Mouse (Mus musculus): ENCODE results near the gene Atp8b3. TPM values are rescaled to one million over a fixed set of nuclear protein-coding genes. Genes with fewer than 3 reads are reported as not detected.

Atp8b3 gene
- total and polyA plus RNA-seq, 2 experiments from 2014 or later, result not detected

DNA sequence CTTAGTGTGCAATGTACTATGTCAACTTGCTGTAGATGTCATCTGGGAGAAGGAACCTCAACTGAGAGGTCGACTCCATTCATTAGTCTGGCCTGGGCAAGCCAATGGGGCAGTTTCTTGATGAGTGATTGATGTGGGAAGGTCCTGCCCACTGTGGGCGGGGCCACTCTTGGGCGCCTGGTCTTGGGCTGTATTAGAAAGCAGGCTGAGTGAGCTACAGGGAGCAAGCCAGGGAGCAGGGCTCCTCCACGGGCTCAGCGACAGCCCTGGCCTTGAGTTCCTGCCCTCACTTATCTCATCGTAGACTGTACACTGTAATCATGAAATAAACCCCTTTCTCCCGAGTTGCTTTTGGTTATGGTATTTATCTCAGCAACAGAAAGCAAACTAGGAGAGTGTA lies 5.2 kb downstream of the Atp8b3 start:
- WGBS, result 13% methylated on average over 7 of the region's 7 CpGs

DNA sequence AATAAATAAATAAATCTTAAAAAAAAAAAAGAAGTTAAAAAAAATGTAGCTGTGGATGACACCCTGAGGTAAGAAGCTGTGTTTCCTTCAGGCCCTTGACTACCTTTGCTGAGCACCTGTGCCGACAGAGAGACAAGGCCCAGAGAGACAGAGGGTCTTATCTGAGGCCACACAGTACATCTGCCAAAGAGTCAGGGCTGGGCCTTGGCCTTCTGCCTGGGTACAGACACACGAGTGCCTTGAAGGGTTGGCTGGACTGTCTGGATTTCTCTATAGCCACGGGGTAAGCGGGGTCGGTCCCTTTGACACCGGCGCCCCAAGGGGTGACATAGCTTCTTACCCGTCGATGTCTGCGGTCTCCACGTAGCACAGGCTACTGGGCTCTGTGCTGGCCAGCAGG lies 6.1 kb downstream of the Atp8b3 start:
- TF ChIP-seq CTCF (IDR thresholded peaks at IDR 0.05; ENCODE audit: low read depth) (no peak), EP300 (IDR thresholded peaks at IDR 0.05; ENCODE audit: low read depth) (no peak)
- Histone ChIP-seq H3K9me3 (replicated peaks; ENCODE audit: control insufficient read depth, low read length) (no peaks in the 10 kb centered on the region), H3K9ac (replicated peaks; ENCODE audit: low read depth, low read length) (no peak overlapping the region), H3K4me1 (ENCODE audit: control insufficient read depth, insufficient read depth) (no peaks in the 10 kb centered on the region), H3K27ac (ENCODE audit: low read depth) (no peak overlapping the region), H3K36me3 (replicated peaks; ENCODE audit: control insufficient read depth, insufficient read depth, low read length) (no peaks in the 10 kb centered on the region), H3K27me3 (ENCODE audit: control insufficient read depth, insufficient read depth, low read length) (peaks cover 17% of the 10 kb centered on the region), H3K4me3 (ENCODE audit: low read depth, low read length) (no peak overlapping the region), H3K4me2 (ENCODE audit: low read depth, low read length) (no peak overlapping the region)
- WGBS, result 85% methylated on average over 11 of the region's 11 CpGs
- no peak for ATAC-seq (ENCODE audit: insufficient read depth, low read depth)
- no peak for DNase-seq (ENCODE audit: low spot score)

More for the DNA sequence above, 5.2 kb downstream of the Atp8b3 start:
- DNase-seq (ENCODE audit: low spot score), result no peak
- H3K9ac ChIP-seq (replicated peaks; ENCODE audit: low read depth, low read length), result no peak overlapping the region
- TF ChIP-seq EP300 (IDR thresholded peaks at IDR 0.05; ENCODE audit: low read depth) (no peak), CTCF (IDR thresholded peaks at IDR 0.05; ENCODE audit: low read depth) (no peak)
- no peak overlapping the region for H3K4me3 ChIP-seq (ENCODE audit: low read depth, low read length)
- ATAC-seq (ENCODE audit: insufficient read depth, low read depth), result no peak; the same call in 1 of the 2 replicates
- no peaks in the 10 kb centered on the region for H3K4me1 ChIP-seq (ENCODE audit: control insufficient read depth, insufficient read depth)
- H3K4me2 ChIP-seq (ENCODE audit: low read depth, low read length), result no peak overlapping the region
- H3K27me3 ChIP-seq (ENCODE audit: control insufficient read depth, insufficient read depth, low read length), result peaks cover 17% of the 10 kb centered on the region
- no peaks in the 10 kb centered on the region for H3K9me3 ChIP-seq (replicated peaks; ENCODE audit: control insufficient read depth, low read length)
- H3K27ac ChIP-seq (ENCODE audit: low read depth), result no peak overlapping the region
- no peaks in the 10 kb centered on the region for H3K36me3 ChIP-seq (replicated peaks; ENCODE audit: control insufficient read depth, insufficient read depth, low read length)

DNA sequence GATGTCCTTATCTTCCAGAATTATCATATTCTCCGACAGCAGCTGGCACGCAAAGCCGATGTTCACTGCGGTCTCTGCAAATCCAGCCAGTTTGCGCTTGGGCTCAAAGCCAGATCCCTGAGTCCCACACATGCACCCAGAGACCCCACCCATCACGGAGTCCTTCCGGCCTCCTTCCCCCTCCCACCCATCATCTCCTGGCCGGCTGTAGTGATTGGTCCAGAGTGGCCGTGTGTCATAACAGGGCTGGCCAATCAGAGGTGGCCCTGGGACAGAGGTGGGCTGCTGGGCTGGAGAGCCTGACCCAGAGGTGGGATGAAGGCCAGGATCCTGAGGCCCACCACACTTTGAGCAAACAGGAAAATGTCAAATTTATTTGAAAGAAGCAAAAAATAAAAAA lies 12.8 kb downstream of the Atp8b3 start:
- H3K27me3 ChIP-seq (ENCODE audit: control insufficient read depth, insufficient read depth, low read length), result no peaks in the 10 kb centered on the region
- no peak for ATAC-seq (ENCODE audit: insufficient read depth, low read depth)
- WGBS, result 26% methylated on average over 9 of the region's 9 CpGs
- no peak for TF ChIP-seq CTCF (IDR thresholded peaks at IDR 0.05; ENCODE audit: low read depth)
- TF ChIP-seq EP300 (IDR thresholded peaks at IDR 0.05; ENCODE audit: low read depth), result no peak
- no peak overlapping the region for H3K4me2 ChIP-seq (ENCODE audit: low read depth, low read length)
- no peak overlapping the region for H3K4me3 ChIP-seq (ENCODE audit: low read depth, low read length)
- no peak overlapping the region for H3K9ac ChIP-seq (replicated peaks; ENCODE audit: low read depth, low read length)
- no peak for DNase-seq (ENCODE audit: low spot score)
- H3K27ac ChIP-seq (ENCODE audit: low read depth), result no peak overlapping the region
- H3K36me3 ChIP-seq (replicated peaks; ENCODE audit: control insufficient read depth, insufficient read depth, low read length), result no peaks in the 10 kb centered on the region
- no peaks in the 10 kb centered on the region for H3K9me3 ChIP-seq (replicated peaks; ENCODE audit: control insufficient read depth, low read length)
- no peaks in the 10 kb centered on the region for H3K4me1 ChIP-seq (ENCODE audit: control insufficient read depth, insufficient read depth)

DNA sequence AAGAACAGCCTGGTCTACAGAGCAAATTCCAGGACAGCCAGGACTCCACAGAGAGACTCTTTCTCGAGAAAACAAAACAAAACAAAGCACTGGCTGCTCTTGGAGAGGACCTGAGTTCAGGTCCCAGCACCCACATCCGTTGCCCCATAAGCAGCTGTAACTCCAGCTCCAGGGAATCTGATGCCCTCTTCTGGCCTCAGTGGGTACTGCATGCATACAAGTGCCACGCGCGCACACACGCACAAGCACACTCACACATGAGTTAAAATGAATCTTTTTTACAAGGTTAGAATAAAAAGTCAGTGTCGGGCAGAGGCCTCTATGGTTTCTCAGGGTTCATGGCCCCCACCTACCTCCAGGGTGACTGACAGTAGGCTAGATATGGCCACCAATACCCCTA lies 15.6 kb downstream of the Atp8b3 start:
- ATAC-seq (ENCODE audit: insufficient read depth, low read depth) (no peak), DNase-seq (ENCODE audit: low spot score) (no peak)
- H3K4me2 ChIP-seq (ENCODE audit: low read depth, low read length), result no peak overlapping the region
- TF ChIP-seq EP300 (IDR thresholded peaks at IDR 0.05; ENCODE audit: low read depth), result no peak
- TF ChIP-seq CTCF (IDR thresholded peaks at IDR 0.05; ENCODE audit: low read depth), result no peak
- H3K9ac ChIP-seq (replicated peaks; ENCODE audit: low read depth, low read length), result no peak overlapping the region
- H3K4me3 ChIP-seq (ENCODE audit: low read depth, low read length), result no peak overlapping the region
- no peaks in the 10 kb centered on the region for H3K4me1 ChIP-seq (ENCODE audit: control insufficient read depth, insufficient read depth)
- no peaks in the 10 kb centered on the region for H3K36me3 ChIP-seq (replicated peaks; ENCODE audit: control insufficient read depth, insufficient read depth, low read length)
- H3K27ac ChIP-seq (ENCODE audit: low read depth), result no peak overlapping the region
- WGBS, result 92% methylated on average over 7 of the region's 7 CpGs
- peaks cover 7% of the 10 kb centered on the region; the same call in 1 of the 2 replicates for H3K9me3 ChIP-seq (replicated peaks; ENCODE audit: control insufficient read depth, low read length)
- H3K27me3 ChIP-seq (ENCODE audit: control insufficient read depth, insufficient read depth, low read length), result no peaks in the 10 kb centered on the region

DNA sequence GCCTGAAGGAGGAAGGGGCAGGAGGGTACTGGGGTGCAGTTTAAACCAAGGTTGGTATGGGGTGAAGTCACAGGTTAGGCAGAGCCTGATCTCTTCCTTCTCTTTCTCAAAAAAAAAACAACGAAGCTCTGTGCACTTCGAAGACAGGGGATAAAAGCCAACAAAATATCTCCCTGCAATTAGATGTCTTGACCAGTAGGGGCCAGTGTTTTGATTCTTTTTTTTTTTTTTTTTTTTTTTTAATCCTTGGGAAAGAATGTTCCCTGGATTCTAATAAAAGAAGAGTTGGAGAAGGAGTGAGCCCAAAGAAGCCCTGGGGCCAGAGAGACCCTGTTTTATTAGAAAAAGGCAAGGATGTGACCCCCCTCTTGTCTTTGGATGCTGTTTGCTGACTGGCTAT lies 19.6 kb downstream of the Atp8b3 start:
- H3K27ac ChIP-seq (ENCODE audit: low read depth), result no peak overlapping the region
- 45% methylated on average over 2 of the region's 2 CpGs for WGBS
- no peaks in the 10 kb centered on the region for H3K36me3 ChIP-seq (replicated peaks; ENCODE audit: control insufficient read depth, insufficient read depth, low read length)
- H3K4me3 ChIP-seq (ENCODE audit: low read depth, low read length), result no peak overlapping the region
- peaks cover 14% of the 10 kb centered on the region for H3K27me3 ChIP-seq (ENCODE audit: control insufficient read depth, insufficient read depth, low read length)
- H3K9ac ChIP-seq (replicated peaks; ENCODE audit: low read depth, low read length), result no peak overlapping the region
- peaks cover 7% of the 10 kb centered on the region; the same call in 1 of the 2 replicates for H3K9me3 ChIP-seq (replicated peaks; ENCODE audit: control insufficient read depth, low read length)
- DNase-seq (ENCODE audit: low spot score) (no peak), ATAC-seq (ENCODE audit: insufficient read depth, low read depth) (no peak)
- TF ChIP-seq EP300 (IDR thresholded peaks at IDR 0.05; ENCODE audit: low read depth) (no peak), CTCF (IDR thresholded peaks at IDR 0.05; ENCODE audit: low read depth) (peak; percentile 16; the same call in 1 of the 2 replicates)
- no peaks in the 10 kb centered on the region for H3K4me1 ChIP-seq (ENCODE audit: control insufficient read depth, insufficient read depth)
- no peak overlapping the region for H3K4me2 ChIP-seq (ENCODE audit: low read depth, low read length)

DNA sequence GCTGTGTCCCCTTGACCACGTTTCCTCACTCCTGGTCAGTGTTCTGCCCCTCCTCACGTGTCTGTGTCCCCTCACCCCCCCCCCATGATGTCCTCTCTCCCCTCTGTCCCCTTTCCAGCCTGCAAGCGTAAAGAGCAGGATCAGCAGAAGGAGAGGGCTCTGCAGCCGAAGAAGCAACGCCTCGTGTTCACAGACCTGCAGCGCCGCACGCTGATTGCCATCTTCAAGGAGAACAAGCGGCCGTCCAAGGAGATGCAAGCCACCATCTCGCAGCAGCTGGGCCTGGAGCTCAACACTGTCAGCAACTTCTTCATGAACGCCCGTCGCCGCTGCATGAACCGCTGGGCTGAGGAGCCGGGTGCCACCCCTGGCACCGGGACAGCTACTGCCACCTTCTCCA lies 25.2 kb downstream of the Atp8b3 start:
- 0 out of 2 replicates have a peak, but pooled peaks cover under 1% of the 10 kb centered on the region for H3K9me3 ChIP-seq (replicated peaks; ENCODE audit: control insufficient read depth, low read length)
- DNase-seq (ENCODE audit: low spot score) (no peak), ATAC-seq (ENCODE audit: insufficient read depth, low read depth) (no peak)
- H3K27ac ChIP-seq (ENCODE audit: low read depth), result no peak overlapping the region
- H3K36me3 ChIP-seq (replicated peaks; ENCODE audit: control insufficient read depth, insufficient read depth, low read length), result no peaks in the 10 kb centered on the region
- TF ChIP-seq EP300 (IDR thresholded peaks at IDR 0.05; ENCODE audit: low read depth), result no peak
- no peak for TF ChIP-seq CTCF (IDR thresholded peaks at IDR 0.05; ENCODE audit: low read depth)
- 8% methylated on average over 19 of the region's 19 CpGs for WGBS
- H3K9ac ChIP-seq (replicated peaks; ENCODE audit: low read depth, low read length), result no peak overlapping the region
- peaks cover 51% of the 10 kb centered on the region for H3K27me3 ChIP-seq (ENCODE audit: control insufficient read depth, insufficient read depth, low read length)
- no peak overlapping the region for H3K4me2 ChIP-seq (ENCODE audit: low read depth, low read length)
- no peaks in the 10 kb centered on the region for H3K4me1 ChIP-seq (ENCODE audit: control insufficient read depth, insufficient read depth)
- H3K4me3 ChIP-seq (ENCODE audit: low read depth, low read length), result no peak overlapping the region
